Mouse (Mus musculus): ENCODE measurements around the gene Hyal3. TPM values are rescaled to one million over a fixed set of nuclear protein-coding genes. Genes with fewer than 3 reads are reported as not detected.

Gene Hyal3
- polyA plus RNA-seq, 1 experiment, result 0.54 TPM

DNA sequence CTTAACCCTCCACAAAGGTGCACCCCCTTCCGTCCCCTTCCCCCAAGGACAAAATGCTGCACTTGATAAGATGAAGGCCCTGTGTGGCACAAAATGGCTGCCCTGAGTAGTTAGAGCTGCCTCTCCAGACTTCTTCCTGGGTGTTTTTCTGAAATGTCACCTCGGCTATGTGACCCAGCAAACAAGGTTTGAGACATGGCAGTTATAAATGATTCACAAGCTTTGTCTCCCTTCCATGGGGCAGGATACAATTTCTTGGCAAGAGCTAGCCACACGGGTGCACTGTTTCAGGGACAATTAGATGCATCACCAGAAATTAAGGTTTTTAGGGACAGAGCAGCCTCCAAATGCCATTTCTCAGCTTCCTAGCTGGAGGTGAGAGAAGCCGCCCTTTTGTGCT, 40.2 kb upstream of the Hyal3 start:
- H3K27ac ChIP-seq (ENCODE audit: insufficient read depth, low read length), result no peak overlapping the region
- 80% methylated on average over 4 of the region's 4 CpGs for WGBS
- TF ChIP-seq CTCF (IDR thresholded peaks at IDR 0.05; ENCODE audit: extremely low read depth, insufficient read depth, insufficient read length, insufficient replicate concordance), result no peak
- no peak for TF ChIP-seq POLR2A (IDR thresholded peaks at IDR 0.05; ENCODE audit: low read depth, low read length)
- H3K4me1 ChIP-seq (ENCODE audit: control insufficient read depth, insufficient read depth, insufficient read length), result peaks cover 20% of the 10 kb centered on the region; the same call in 1 of the 2 replicates
- no peak for DNase-seq (ENCODE audit: low read depth in 1 of 2, low spot score in 2 of 2)
- H3K36me3 ChIP-seq (ENCODE audit: control insufficient read depth, insufficient read depth, low read length), result peaks cover 19% of the 10 kb centered on the region
- H3K27me3 ChIP-seq (ENCODE audit: control insufficient read depth, insufficient read depth, low read length), result no peaks in the 10 kb centered on the region
- H3K4me3 ChIP-seq (ENCODE audit: extremely low read depth, insufficient read depth, insufficient read length), result no peak overlapping the region

DNA sequence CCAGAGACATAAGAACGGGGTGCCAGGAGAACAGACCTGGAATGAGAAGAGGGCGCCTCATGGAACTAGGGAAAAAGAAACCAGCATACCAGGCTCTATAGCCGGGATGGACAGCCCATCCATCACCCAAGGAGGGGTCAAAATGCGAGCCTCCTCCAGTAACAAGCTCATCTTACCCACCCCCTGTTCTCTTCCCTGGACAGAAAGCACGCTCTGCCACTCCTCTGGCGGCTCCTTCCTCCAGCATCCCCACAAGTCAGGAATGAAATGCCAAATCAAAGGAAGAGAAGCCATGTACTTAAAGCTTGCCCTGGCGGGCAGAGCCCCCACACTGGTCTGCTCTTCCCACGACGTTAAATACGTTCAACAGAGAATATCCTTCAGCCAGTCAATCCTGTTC, 39.6 kb upstream of the Hyal3 start:
- TF ChIP-seq POLR2A (IDR thresholded peaks at IDR 0.05; ENCODE audit: low read depth, low read length) (no peak), CTCF (IDR thresholded peaks at IDR 0.05; ENCODE audit: extremely low read depth, insufficient read depth, insufficient read length, insufficient replicate concordance) (no peak)
- Histone ChIP-seq H3K4me1 (ENCODE audit: control insufficient read depth, insufficient read depth, insufficient read length) (peaks cover 14% of the 10 kb centered on the region; the same call in 1 of the 2 replicates), H3K27me3 (ENCODE audit: control insufficient read depth, insufficient read depth, low read length) (no peaks in the 10 kb centered on the region), H3K27ac (ENCODE audit: insufficient read depth, low read length) (no peak overlapping the region), H3K36me3 (ENCODE audit: control insufficient read depth, insufficient read depth, low read length) (peaks cover 19% of the 10 kb centered on the region), H3K4me3 (ENCODE audit: extremely low read depth, insufficient read depth, insufficient read length) (no peak overlapping the region)
- DNase-seq (ENCODE audit: low read depth in 1 of 2, low spot score in 2 of 2), result no peak
- WGBS, result 70% methylated on average over 10 of the region's 10 CpGs

DNA sequence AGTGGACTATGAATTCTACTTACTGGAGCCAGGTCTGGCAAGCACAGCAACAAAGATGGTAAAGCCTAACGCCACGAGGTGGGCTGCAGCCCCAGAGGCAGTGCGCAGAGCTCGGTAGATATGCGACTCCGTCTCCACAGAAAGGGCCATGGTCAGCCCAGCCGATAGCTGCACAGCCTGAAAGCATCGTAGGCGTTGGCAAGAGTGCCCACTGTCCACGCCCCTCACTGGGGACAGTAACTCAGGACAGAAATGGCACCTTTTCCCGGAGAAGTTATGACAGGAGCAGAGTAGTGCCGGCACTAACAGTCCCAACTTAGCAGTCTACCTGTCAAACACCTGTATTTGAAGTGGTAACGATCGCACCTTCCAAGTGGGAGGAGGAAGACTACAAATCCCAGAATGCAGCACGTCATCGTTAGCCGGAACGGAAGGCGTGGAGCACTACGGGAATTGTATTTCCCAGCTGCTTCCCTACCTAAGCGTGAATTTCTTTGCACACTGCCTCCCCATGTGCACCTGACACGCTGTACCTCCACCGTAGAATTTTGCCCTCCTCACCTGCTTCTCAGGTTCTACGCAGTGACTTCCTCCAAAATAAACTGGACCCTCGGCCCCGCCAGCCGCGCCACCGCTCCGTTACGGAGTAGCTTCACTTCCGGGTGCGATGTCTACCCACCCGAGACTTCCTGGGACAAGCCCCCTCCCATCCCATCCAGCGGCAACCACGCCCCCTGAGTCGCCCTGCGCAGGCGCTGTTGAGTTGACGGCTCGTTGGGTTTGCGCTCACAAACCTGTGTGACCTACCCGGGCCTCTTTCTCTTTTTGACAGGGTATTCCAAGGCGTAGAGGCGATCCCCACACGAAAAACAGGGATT, 38.9 kb upstream of the Hyal3 start, which contains the start of the genes Cyb561d2 and Nprl2:
Gene Cyb561d2 (minus strand): TSS at position 720 of the 878 bp plus-strand sequence.
Gene Nprl2 (plus strand): TSS at position 753 of the 878 bp plus-strand sequence.
- no peaks in the 10 kb centered on the region for H3K27me3 ChIP-seq (ENCODE audit: control insufficient read depth, insufficient read depth, low read length)
- peak within 1 kb of the TSS; percentile 81 for H3K27ac ChIP-seq (ENCODE audit: insufficient read depth, low read length)
- WGBS, result under 1% methylated on average over 46 of the region's 46 CpGs
- DNase-seq (ENCODE audit: low read depth in 1 of 2, low spot score in 2 of 2), result peak; percentile 83 to 93
- peaks cover 18% of the 10 kb centered on the region for H3K36me3 ChIP-seq (ENCODE audit: control insufficient read depth, insufficient read depth, low read length)
- TF ChIP-seq POLR2A (IDR thresholded peaks at IDR 0.05; ENCODE audit: low read depth, low read length), result peak; percentile 23; the same call in 1 of the 2 replicates
- no peak for TF ChIP-seq CTCF (IDR thresholded peaks at IDR 0.05; ENCODE audit: extremely low read depth, insufficient read depth, insufficient read length, insufficient replicate concordance)
- H3K4me1 ChIP-seq (ENCODE audit: control insufficient read depth, insufficient read depth, insufficient read length), result peaks cover 9% of the 10 kb centered on the region; the same call in 1 of the 2 replicates
- H3K4me3 ChIP-seq (ENCODE audit: extremely low read depth, insufficient read depth, insufficient read length), result peak within 1 kb of the TSS; percentile 80

DNA sequence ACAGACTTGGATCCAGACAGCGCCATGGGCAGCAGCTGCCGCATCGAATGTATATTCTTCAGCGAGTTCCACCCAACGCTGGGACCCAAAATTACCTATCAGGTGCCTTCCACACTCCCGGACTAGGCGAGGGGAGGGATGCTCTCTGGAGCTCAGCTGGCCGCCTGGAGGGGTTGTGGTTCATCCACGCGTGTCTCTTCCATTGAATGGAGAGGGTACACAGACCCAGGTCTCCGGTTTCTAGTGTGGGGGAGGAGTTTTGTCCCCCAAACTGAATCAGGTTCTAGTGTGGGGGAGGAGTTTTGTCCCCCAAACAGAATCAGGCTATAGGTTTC, 38.3 kb upstream of the Hyal3 start:
- Histone ChIP-seq H3K27me3 (ENCODE audit: control insufficient read depth, insufficient read depth, low read length) (no peaks in the 10 kb centered on the region), H3K4me1 (ENCODE audit: control insufficient read depth, insufficient read depth, insufficient read length) (peaks cover 15% of the 10 kb centered on the region; the same call in 1 of the 2 replicates), H3K4me3 (ENCODE audit: extremely low read depth, insufficient read depth, insufficient read length) (peak overlapping the region; percentile 80), H3K27ac (ENCODE audit: insufficient read depth, low read length) (peak overlapping the region; percentile 44), H3K36me3 (ENCODE audit: control insufficient read depth, insufficient read depth, low read length) (peaks cover 18% of the 10 kb centered on the region)
- no peak for DNase-seq (ENCODE audit: low read depth in 1 of 2, low spot score in 2 of 2)
- under 1% methylated on average over 11 of the region's 11 CpGs for WGBS
- TF ChIP-seq CTCF (IDR thresholded peaks at IDR 0.05; ENCODE audit: extremely low read depth, insufficient read depth, insufficient read length, insufficient replicate concordance) (no peak), POLR2A (IDR thresholded peaks at IDR 0.05; ENCODE audit: low read depth, low read length) (no peak)

DNA sequence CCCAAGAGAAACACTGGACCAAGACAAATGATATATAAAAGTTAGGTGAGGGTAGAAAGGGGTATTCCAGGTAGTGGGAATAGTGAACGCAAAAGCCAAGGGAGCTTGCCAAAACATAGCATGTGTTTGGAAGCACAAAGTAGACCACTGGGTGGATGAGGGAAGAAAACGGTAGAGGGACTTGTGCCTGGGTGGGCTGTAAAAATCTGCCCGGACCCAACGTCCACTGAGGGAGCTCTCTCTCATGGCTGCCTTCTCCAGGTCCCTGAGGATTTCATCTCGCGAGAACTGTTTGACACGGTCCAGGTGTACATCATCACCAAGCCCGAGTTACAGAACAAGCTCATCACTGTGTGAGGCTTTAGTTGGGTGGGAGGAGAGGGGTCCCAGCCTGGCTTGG, 37.9 kb upstream of the Hyal3 start:
- WGBS, result 64% methylated on average over 8 of the region's 8 CpGs
- TF ChIP-seq POLR2A (IDR thresholded peaks at IDR 0.05; ENCODE audit: low read depth, low read length) (no peak), CTCF (IDR thresholded peaks at IDR 0.05; ENCODE audit: extremely low read depth, insufficient read depth, insufficient read length, insufficient replicate concordance) (no peak)
- DNase-seq (ENCODE audit: low read depth in 1 of 2, low spot score in 2 of 2), result no peak
- Histone ChIP-seq H3K4me1 (ENCODE audit: control insufficient read depth, insufficient read depth, insufficient read length) (peaks cover 18% of the 10 kb centered on the region; the same call in 1 of the 2 replicates), H3K27ac (ENCODE audit: insufficient read depth, low read length) (no peak overlapping the region), H3K4me3 (ENCODE audit: extremely low read depth, insufficient read depth, insufficient read length) (0 out of 2 replicates have a peak overlapping the region, but pooled peaks have one; percentile 80), H3K27me3 (ENCODE audit: control insufficient read depth, insufficient read depth, low read length) (no peaks in the 10 kb centered on the region), H3K36me3 (ENCODE audit: control insufficient read depth, insufficient read depth, low read length) (peaks cover 18% of the 10 kb centered on the region)

DNA sequence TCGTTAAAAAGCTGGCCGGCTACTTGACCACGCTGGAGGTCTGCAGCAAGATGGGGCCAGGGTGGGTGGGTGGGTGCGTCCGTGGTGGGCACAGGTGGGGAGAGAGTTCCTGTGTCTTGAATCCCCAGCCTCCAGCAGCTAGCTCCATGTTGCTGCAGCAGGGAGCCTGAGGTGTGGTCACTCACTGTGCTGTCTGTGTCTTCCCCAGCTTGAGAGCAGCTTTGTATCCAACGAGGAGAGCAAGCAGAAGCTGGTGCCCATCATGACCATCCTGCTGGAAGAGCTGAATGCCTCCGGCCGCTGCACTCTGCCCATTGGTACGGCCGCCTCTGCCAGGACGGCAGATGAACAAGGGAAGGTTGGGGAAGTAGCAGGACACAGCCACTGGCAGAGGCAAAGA, 37.3 kb upstream of the Hyal3 start:
- peaks cover 13% of the 10 kb centered on the region for H3K36me3 ChIP-seq (ENCODE audit: control insufficient read depth, insufficient read depth, low read length)
- no peak for DNase-seq (ENCODE audit: low read depth in 1 of 2, low spot score in 2 of 2)
- H3K27ac ChIP-seq (ENCODE audit: insufficient read depth, low read length), result no peak overlapping the region
- no peaks in the 10 kb centered on the region for H3K27me3 ChIP-seq (ENCODE audit: control insufficient read depth, insufficient read depth, low read length)
- TF ChIP-seq POLR2A (IDR thresholded peaks at IDR 0.05; ENCODE audit: low read depth, low read length) (no peak), CTCF (IDR thresholded peaks at IDR 0.05; ENCODE audit: extremely low read depth, insufficient read depth, insufficient read length, insufficient replicate concordance) (no peak)
- WGBS, result 94% methylated on average over 11 of the region's 11 CpGs
- peaks cover 18% of the 10 kb centered on the region; the same call in 1 of the 2 replicates for H3K4me1 ChIP-seq (ENCODE audit: control insufficient read depth, insufficient read depth, insufficient read length)
- H3K4me3 ChIP-seq (ENCODE audit: extremely low read depth, insufficient read depth, insufficient read length), result no peak overlapping the region

All from spleen, adult 2 months (tissue).